Mouse (Mus musculus): ENCODE measurements around the gene Cyfip1. TPM values are rescaled to one million over a fixed set of nuclear protein-coding genes. Genes with fewer than 3 reads are reported as not detected.

Gene Cyfip1
- polyA plus RNA-seq, 1 experiment from 2014 or later, result 45.1 TPM

GRCm38 (mm10) chr7:55871476-55871875 lies 29.9 kb downstream of the Cyfip1 start:
- Histone ChIP-seq H3K27me3 (replicated peaks; ENCODE audit: control insufficient read depth, insufficient read depth, low read length) (no peaks in the 10 kb centered on the region), H3K4me2 (ENCODE audit: low read length) (no peak overlapping the region), H3K9me3 (ENCODE audit: control insufficient read depth, low read length) (no peaks in the 10 kb centered on the region), H3K27ac (ENCODE audit: low read depth, low read length) (no peak overlapping the region), H3K9ac (ENCODE audit: low read depth, low read length) (no peak overlapping the region), H3K4me3 (ENCODE audit: low read length) (no peak overlapping the region), H3K4me1 (ENCODE audit: control insufficient read depth, insufficient read depth, low read depth, low read length) (no peaks in the 10 kb centered on the region), H3K36me3 (ENCODE audit: control insufficient read depth, insufficient read depth, low read length) (peaks cover 22% of the 10 kb centered on the region)
- no peak for ATAC-seq
- 66% methylated on average over 5 of the region's 5 CpGs for WGBS

GRCm38 (mm10) chr7:55874703-55875102 lies 33.2 kb downstream of the Cyfip1 start:
- Histone ChIP-seq H3K4me3 (ENCODE audit: low read length) (no peak overlapping the region), H3K27ac (ENCODE audit: low read depth, low read length) (no peak overlapping the region), H3K9me3 (ENCODE audit: control insufficient read depth, low read length) (no peaks in the 10 kb centered on the region), H3K27me3 (replicated peaks; ENCODE audit: control insufficient read depth, insufficient read depth, low read length) (no peaks in the 10 kb centered on the region), H3K36me3 (ENCODE audit: control insufficient read depth, insufficient read depth, low read length) (peaks cover 31% of the 10 kb centered on the region), H3K4me2 (ENCODE audit: low read length) (no peak overlapping the region), H3K4me1 (ENCODE audit: control insufficient read depth, insufficient read depth, low read depth, low read length) (no peaks in the 10 kb centered on the region), H3K9ac (ENCODE audit: low read depth, low read length) (no peak overlapping the region)
- ATAC-seq, result no peak
- 88% methylated on average over 7 of the region's 7 CpGs for WGBS

- Histone ChIP-seq H3K4me3 (ENCODE audit: low read length) (no peak overlapping the region), H3K27ac (ENCODE audit: low read depth, low read length) (no peak overlapping the region), H3K4me2 (ENCODE audit: low read length) (no peak overlapping the region), H3K27me3 (replicated peaks; ENCODE audit: control insufficient read depth, insufficient read depth, low read length) (no peaks in the 10 kb centered on the region), H3K9ac (ENCODE audit: low read depth, low read length) (no peak overlapping the region), H3K9me3 (ENCODE audit: control insufficient read depth, low read length) (no peaks in the 10 kb centered on the region), H3K36me3 (ENCODE audit: control insufficient read depth, insufficient read depth, low read length) (peaks cover 38% of the 10 kb centered on the region), H3K4me1 (ENCODE audit: control insufficient read depth, insufficient read depth, low read depth, low read length) (no peaks in the 10 kb centered on the region)
- 91% methylated on average over 10 of the region's 10 CpGs for WGBS
- no peak for ATAC-seq
These were observed 36.2 kb downstream of the Cyfip1 start for GRCm38 (mm10) chr7:55877721-55878120.

- peak; percentile 40; the same call in 1 of the 2 replicates for ATAC-seq
- Histone ChIP-seq H3K27me3 (replicated peaks; ENCODE audit: control insufficient read depth, insufficient read depth, low read length) (no peaks in the 10 kb centered on the region), H3K27ac (ENCODE audit: low read depth, low read length) (no peak overlapping the region), H3K36me3 (ENCODE audit: control insufficient read depth, insufficient read depth, low read length) (peaks cover 17% of the 10 kb centered on the region), H3K4me2 (ENCODE audit: low read length) (no peak overlapping the region), H3K9ac (ENCODE audit: low read depth, low read length) (no peak overlapping the region), H3K4me1 (ENCODE audit: control insufficient read depth, insufficient read depth, low read depth, low read length) (no peaks in the 10 kb centered on the region), H3K4me3 (ENCODE audit: low read length) (no peak overlapping the region), H3K9me3 (ENCODE audit: control insufficient read depth, low read length) (no peaks in the 10 kb centered on the region)
- 87% methylated on average over 9 of the region's 9 CpGs for WGBS
These were observed 39.3 kb downstream of the Cyfip1 start for GRCm38 (mm10) chr7:55880882-55881281.

GRCm38 (mm10) chr7:55888603-55889002 lies 47.1 kb downstream of the Cyfip1 start:
- 93% methylated on average over 4 of the region's 4 CpGs for WGBS
- no peak overlapping the region for H3K4me2 ChIP-seq (ENCODE audit: low read length)

GRCm38 (mm10) chr7:55889996-55890395 lies 48.5 kb downstream of the Cyfip1 start:
- no peak for ATAC-seq
- Histone ChIP-seq H3K27ac (ENCODE audit: low read depth, low read length) (no peak overlapping the region), H3K36me3 (ENCODE audit: control insufficient read depth, insufficient read depth, low read length) (peaks cover 24% of the 10 kb centered on the region), H3K9ac (ENCODE audit: low read depth, low read length) (no peak overlapping the region), H3K4me3 (ENCODE audit: low read length) (no peak overlapping the region), H3K27me3 (replicated peaks; ENCODE audit: control insufficient read depth, insufficient read depth, low read length) (no peaks in the 10 kb centered on the region), H3K4me2 (ENCODE audit: low read length) (no peak overlapping the region), H3K9me3 (ENCODE audit: control insufficient read depth, low read length) (no peaks in the 10 kb centered on the region), H3K4me1 (ENCODE audit: control insufficient read depth, insufficient read depth, low read depth, low read length) (no peaks in the 10 kb centered on the region)
- 91% methylated on average over 4 of the region's 4 CpGs for WGBS

More at GRCm38 (mm10) chr7:55888603-55889002, 47.1 kb downstream of the Cyfip1 start:
- no peaks in the 10 kb centered on the region for H3K27me3 ChIP-seq (replicated peaks; ENCODE audit: control insufficient read depth, insufficient read depth, low read length)
- H3K9ac ChIP-seq (ENCODE audit: low read depth, low read length), result no peak overlapping the region
- H3K27ac ChIP-seq (ENCODE audit: low read depth, low read length), result no peak overlapping the region
- H3K4me1 ChIP-seq (ENCODE audit: control insufficient read depth, insufficient read depth, low read depth, low read length), result no peaks in the 10 kb centered on the region
- H3K36me3 ChIP-seq (ENCODE audit: control insufficient read depth, insufficient read depth, low read length), result peaks cover 22% of the 10 kb centered on the region
- no peak overlapping the region for H3K4me3 ChIP-seq (ENCODE audit: low read length)
- ATAC-seq, result no peak
- no peaks in the 10 kb centered on the region for H3K9me3 ChIP-seq (ENCODE audit: control insufficient read depth, low read length)

- Histone ChIP-seq H3K4me3 (ENCODE audit: low read length) (no peak overlapping the region), H3K9me3 (ENCODE audit: control insufficient read depth, low read length) (no peaks in the 10 kb centered on the region), H3K27me3 (replicated peaks; ENCODE audit: control insufficient read depth, insufficient read depth, low read length) (no peaks in the 10 kb centered on the region), H3K9ac (ENCODE audit: low read depth, low read length) (no peak overlapping the region), H3K27ac (ENCODE audit: low read depth, low read length) (no peak overlapping the region), H3K4me1 (ENCODE audit: control insufficient read depth, insufficient read depth, low read depth, low read length) (no peaks in the 10 kb centered on the region), H3K4me2 (ENCODE audit: low read length) (no peak overlapping the region), H3K36me3 (ENCODE audit: control insufficient read depth, insufficient read depth, low read length) (peaks cover 24% of the 10 kb centered on the region)
- peak; percentile 24; the same call in 1 of the 2 replicates for ATAC-seq
These were observed 49.2 kb downstream of the Cyfip1 start for GRCm38 (mm10) chr7:55890731-55891130.

GRCm38 (mm10) chr7:55891797-55892196 lies 50.3 kb downstream of the Cyfip1 start:
- no peaks in the 10 kb centered on the region for H3K27me3 ChIP-seq (replicated peaks; ENCODE audit: control insufficient read depth, insufficient read depth, low read length)
- no peak overlapping the region for H3K27ac ChIP-seq (ENCODE audit: low read depth, low read length)
- 80% methylated on average over 11 of the region's 11 CpGs for WGBS
- H3K36me3 ChIP-seq (ENCODE audit: control insufficient read depth, insufficient read depth, low read length), result peaks cover 29% of the 10 kb centered on the region
- no peaks in the 10 kb centered on the region for H3K4me1 ChIP-seq (ENCODE audit: control insufficient read depth, insufficient read depth, low read depth, low read length)
- 0 out of 2 replicates have a peak, but pooled peaks have one; percentile 9 for ATAC-seq
- H3K9ac ChIP-seq (ENCODE audit: low read depth, low read length), result no peak overlapping the region
- H3K9me3 ChIP-seq (ENCODE audit: control insufficient read depth, low read length), result no peaks in the 10 kb centered on the region
- H3K4me2 ChIP-seq (ENCODE audit: low read length), result no peak overlapping the region
- H3K4me3 ChIP-seq (ENCODE audit: low read length), result no peak overlapping the region

GRCm38 (mm10) chr7:55903766-55904165 lies 62.2 kb downstream of the Cyfip1 start:
- H3K27me3 ChIP-seq (replicated peaks; ENCODE audit: control insufficient read depth, insufficient read depth, low read length), result no peaks in the 10 kb centered on the region
- H3K4me3 ChIP-seq (ENCODE audit: low read length), result no peak overlapping the region
- no peak for ATAC-seq
- H3K4me1 ChIP-seq (ENCODE audit: control insufficient read depth, insufficient read depth, low read depth, low read length), result no peaks in the 10 kb centered on the region
- WGBS, result 87% methylated on average over 5 of the region's 5 CpGs
- H3K9me3 ChIP-seq (ENCODE audit: control insufficient read depth, low read length), result no peaks in the 10 kb centered on the region
- no peak overlapping the region for H3K9ac ChIP-seq (ENCODE audit: low read depth, low read length)
- H3K27ac ChIP-seq (ENCODE audit: low read depth, low read length), result no peak overlapping the region
- no peak overlapping the region for H3K4me2 ChIP-seq (ENCODE audit: low read length)
- H3K36me3 ChIP-seq (ENCODE audit: control insufficient read depth, insufficient read depth, low read length), result peaks cover 39% of the 10 kb centered on the region

- Histone ChIP-seq H3K9ac (ENCODE audit: low read depth, low read length) (no peak overlapping the region), H3K27me3 (replicated peaks; ENCODE audit: control insufficient read depth, insufficient read depth, low read length) (no peaks in the 10 kb centered on the region), H3K4me1 (ENCODE audit: control insufficient read depth, insufficient read depth, low read depth, low read length) (no peaks in the 10 kb centered on the region), H3K4me3 (ENCODE audit: low read length) (no peak overlapping the region), H3K27ac (ENCODE audit: low read depth, low read length) (no peak overlapping the region), H3K36me3 (ENCODE audit: control insufficient read depth, insufficient read depth, low read length) (peaks cover 34% of the 10 kb centered on the region), H3K4me2 (ENCODE audit: low read length) (no peak overlapping the region), H3K9me3 (ENCODE audit: control insufficient read depth, low read length) (no peaks in the 10 kb centered on the region)
- 86% methylated on average over 2 of the region's 2 CpGs for WGBS
- no peak for ATAC-seq
These were observed 63.9 kb downstream of the Cyfip1 start for GRCm38 (mm10) chr7:55905449-55905848.

Measured in hindbrain, embryonic 16.5 days (tissue).